Mouse (Mus musculus) brain, embryonic 14.5 days (tissue): ENCODE data around the gene Fam185a.

Source experiments
- CTCF ChIP-seq: fragments of 200-500 bp; IDR thresholded peaks from 2 replicates; pipeline ENCODE4 v1.5.1; 2012; ENCODE audit warnings: inconsistent platforms, mild to moderate bottlenecking, moderate library complexity, borderline replicate concordance; ENCODE audit not compliant: insufficient read depth, insufficient read length; ENCODE audit errors: extremely low read depth
- POLR2A ChIP-seq: fragments of 200-500 bp; IDR thresholded peaks from 2 replicates; pipeline ENCODE4 v1.6.1; 2012; ENCODE audit warnings: mild to moderate bottlenecking, inconsistent platforms, borderline replicate concordance; ENCODE audit not compliant: poor library complexity, insufficient read depth, insufficient read length, severe bottlenecking; ENCODE audit errors: extremely low read depth

DNA sequence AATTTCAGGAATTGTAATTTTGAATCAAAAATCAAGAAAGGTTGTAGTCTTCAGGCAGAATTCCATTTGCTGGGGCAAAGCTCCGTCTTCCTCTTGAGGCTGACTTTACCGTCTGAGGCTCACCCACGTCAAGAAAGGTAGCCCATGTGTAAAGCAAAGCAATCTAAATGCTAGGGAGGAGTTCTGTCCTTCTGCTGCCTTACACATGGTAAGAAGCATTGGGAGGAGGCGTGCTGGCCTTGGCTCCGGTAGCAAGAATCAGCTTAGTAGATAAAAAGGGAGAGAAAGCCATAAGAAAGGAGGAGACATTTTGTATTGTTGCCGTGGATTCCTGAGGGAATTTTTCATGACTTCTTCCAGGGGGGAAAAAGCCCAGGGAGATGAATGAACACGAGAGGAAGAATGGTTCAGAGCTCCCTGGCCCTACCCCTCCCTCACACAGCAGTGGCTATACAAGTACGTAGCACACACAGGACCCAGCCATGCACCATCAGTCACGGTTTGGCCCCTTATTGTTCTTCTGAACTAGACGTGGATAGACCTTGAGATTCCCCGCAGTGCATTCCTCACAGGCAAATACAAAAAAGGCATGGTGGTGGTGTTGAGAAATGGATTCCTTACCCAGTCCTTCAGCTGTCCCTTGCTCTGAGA is 102.2 kb downstream of the Fam185a start:
- TF ChIP-seq POLR2A (no peak), CTCF (no peak)
